Mouse (Mus musculus) embryonic facial prominence, embryonic 13.5 days (tissue): ENCODE measurements around the gene Isyna1. TPM values are rescaled to one million over a fixed set of nuclear protein-coding genes. Genes with fewer than 3 reads are reported as not detected.

Source experiments
- ATAC-seq: fragments of 200-750 bp; cut with Nextera tagmentation; 2 replicates; pipeline ENCODE4 v1.8.0; 2017; ENCODE audit warnings: low read depth; ENCODE audit not compliant: insufficient number of reproducible peaks, insufficient read depth, low FRiP score, low TSS enrichment
- H3K27ac ChIP-seq: fragments of 300-500 bp; sonication (generic); 2 replicates; pipeline ENCODE4 v1.5.1; 2015; ENCODE audit warnings: moderate library complexity, mild to moderate bottlenecking, inconsistent platforms
- H3K27me3 ChIP-seq: fragments of 300-500 bp; sonication (generic); 2 replicates; pipeline ENCODE4 v1.6.1; 2015; ENCODE audit warnings: mild to moderate bottlenecking, inconsistent platforms
- H3K36me3 ChIP-seq: fragments of 300-500 bp; sonication (generic); 2 replicates; pipeline ENCODE4 v1.6.1; 2015; ENCODE audit warnings: mild to moderate bottlenecking, inconsistent platforms
- H3K4me1 ChIP-seq: fragments of 300-500 bp; sonication (generic); 2 replicates; pipeline ENCODE4 v1.6.1; 2015; ENCODE audit warnings: inconsistent platforms
- H3K4me2 ChIP-seq: fragments of 300-500 bp; sonication (generic); 2 replicates; pipeline ENCODE4 v1.6.1; 2015; ENCODE audit warnings: moderate library complexity, mild to moderate bottlenecking, inconsistent platforms
- H3K4me3 ChIP-seq: fragments of 300-500 bp; sonication (generic); 2 replicates; pipeline ENCODE4 v1.5.1; 2015; ENCODE audit warnings: mild to moderate bottlenecking, inconsistent platforms
- H3K9ac ChIP-seq: fragments of 300-500 bp; sonication (generic); 2 replicates; pipeline ENCODE4 v1.6.1; 2015; ENCODE audit warnings: mild to moderate bottlenecking, inconsistent platforms
- H3K9me3 ChIP-seq: fragments of 300-500 bp; sonication (generic); 2 replicates; pipeline ENCODE4 v1.6.1; 2016; ENCODE audit warnings: inconsistent platforms
- WGBS: fragments of 180-500 bp; shearing (Covaris S2); methylation state at CpG from one replicate; pipeline ENCODE4 v1.1.7; 2015; ENCODE audit warnings: mixed read lengths; 5-methylcytosine and 5-hydroxymethylcytosine counted together
- polyA plus RNA-seq: library from polyadenylated mRNA; unstranded; fragments of >200 nt; fragmentation: Nextera tagmentation; extraction: Ambion mirVana; gene quantifications from 2 replicates; pipeline ENCODE4 v1.2.1, GENCODE M21; 2015

Isyna1 gene
- polyA plus RNA-seq, 1 experiment from 2014 or later, result 166 TPM

GRCm38 (mm10) chr8:70614469-70614868 lies 20.3 kb downstream of the Isyna1 start:
- H3K27ac ChIP-seq, result no peak overlapping the region
- H3K9me3 ChIP-seq, result no peaks in the 10 kb centered on the region
- peaks cover 30% of the 10 kb centered on the region for H3K4me1 ChIP-seq
- 0 out of 2 replicates have a peak overlapping the region, but pooled peaks have one; percentile 1 for H3K9ac ChIP-seq
- H3K4me2 ChIP-seq, result no peak overlapping the region
- H3K36me3 ChIP-seq, result no peaks in the 10 kb centered on the region
- no peak for ATAC-seq
- no peak overlapping the region for H3K4me3 ChIP-seq
- 0 out of 2 replicates have a peak, but pooled peaks cover 3% of the 10 kb centered on the region for H3K27me3 ChIP-seq
- WGBS, result 79% methylated on average over 5 of the region's 5 CpGs

- Histone ChIP-seq H3K27ac (no peak overlapping the region), H3K9ac (no peak overlapping the region), H3K27me3 (peaks cover 5% of the 10 kb centered on the region), H3K4me1 (peaks cover 24% of the 10 kb centered on the region), H3K9me3 (no peaks in the 10 kb centered on the region), H3K36me3 (no peaks in the 10 kb centered on the region), H3K4me2 (no peak overlapping the region), H3K4me3 (no peak overlapping the region)
- WGBS, result 88% methylated on average over 8 of the region's 8 CpGs
- ATAC-seq, result no peak
Observed at GRCm38 (mm10) chr8:70615281-70615680, 21.1 kb downstream of the Isyna1 start.

- Histone ChIP-seq H3K27me3 (peaks cover 11% of the 10 kb centered on the region), H3K4me1 (peaks cover 18% of the 10 kb centered on the region), H3K27ac (no peak within 1 kb of the TSS), H3K9ac (no peak within 1 kb of the TSS), H3K4me3 (no peak within 1 kb of the TSS), H3K36me3 (no peaks in the 10 kb centered on the region), H3K4me2 (no peak within 1 kb of the TSS), H3K9me3 (no peaks in the 10 kb centered on the region)
- 78% methylated on average over 3 of the region's 3 CpGs for WGBS
- no peak for ATAC-seq
Observed at GRCm38 (mm10) chr8:70615894-70616293, 21.7 kb downstream of the Isyna1 start, which contains the start of gene Lrrc25. Gene Lrrc25 (plus strand): TSS chr8:70616155.

- ATAC-seq, result no peak
- Histone ChIP-seq H3K4me3 (no peak overlapping the region), H3K27ac (no peak overlapping the region), H3K4me1 (peaks cover 10% of the 10 kb centered on the region), H3K27me3 (peaks cover 15% of the 10 kb centered on the region), H3K4me2 (no peak overlapping the region), H3K9ac (no peak overlapping the region), H3K9me3 (no peaks in the 10 kb centered on the region), H3K36me3 (no peaks in the 10 kb centered on the region)
- 52% methylated on average over 11 of the region's 11 CpGs for WGBS
Observed at GRCm38 (mm10) chr8:70616645-70617044, 22.5 kb downstream of the Isyna1 start.

GRCm38 (mm10) chr8:70617985-70618384 lies 23.8 kb downstream of the Isyna1 start:
- 78% methylated on average over 11 of the region's 11 CpGs for WGBS
- no peaks in the 10 kb centered on the region for H3K9me3 ChIP-seq
- ATAC-seq, result no peak
- 0 out of 2 replicates have a peak overlapping the region, but pooled peaks have one; percentile 28 for H3K9ac ChIP-seq
- H3K4me1 ChIP-seq, result peaks cover 6% of the 10 kb centered on the region
- no peaks in the 10 kb centered on the region for H3K36me3 ChIP-seq
- H3K4me2 ChIP-seq, result no peak overlapping the region
- no peak overlapping the region for H3K4me3 ChIP-seq
- H3K27ac ChIP-seq, result no peak overlapping the region
- H3K27me3 ChIP-seq, result peaks cover 28% of the 10 kb centered on the region

- H3K9me3 ChIP-seq, result no peaks in the 10 kb centered on the region
- H3K4me1 ChIP-seq, result peaks cover 6% of the 10 kb centered on the region
- ATAC-seq, result no peak; the same call in 1 of the 2 replicates
- no peaks in the 10 kb centered on the region for H3K36me3 ChIP-seq
- H3K27ac ChIP-seq, result no peak overlapping the region
- WGBS, result 26% methylated on average over 9 of the region's 9 CpGs
- H3K27me3 ChIP-seq, result peaks cover 31% of the 10 kb centered on the region
- no peak overlapping the region for H3K4me3 ChIP-seq
- no peak overlapping the region for H3K4me2 ChIP-seq
- H3K9ac ChIP-seq, result no peak overlapping the region
Observed at GRCm38 (mm10) chr8:70618888-70619334, 24.7 kb downstream of the Isyna1 start.

- H3K9ac ChIP-seq, result no peak overlapping the region
- WGBS, result 56% methylated on average over 3 of the region's 3 CpGs
- no peak overlapping the region for H3K4me3 ChIP-seq
- H3K9me3 ChIP-seq, result no peaks in the 10 kb centered on the region
- H3K27ac ChIP-seq, result no peak overlapping the region
- no peak for ATAC-seq
- peaks cover 31% of the 10 kb centered on the region for H3K27me3 ChIP-seq
- no peak overlapping the region for H3K4me2 ChIP-seq
- no peaks in the 10 kb centered on the region for H3K36me3 ChIP-seq
- H3K4me1 ChIP-seq, result peaks cover 6% of the 10 kb centered on the region
Observed at GRCm38 (mm10) chr8:70622220-70622619, 28.0 kb downstream of the Isyna1 start.

GRCm38 (mm10) chr8:70625104-70625503 lies 30.9 kb downstream of the Isyna1 start:
- H3K4me2 ChIP-seq, result peak overlapping the region; percentile 24
- WGBS, result 11% methylated on average over 5 of the region's 5 CpGs
- H3K4me3 ChIP-seq, result no peak overlapping the region
- peaks cover 31% of the 10 kb centered on the region for H3K27me3 ChIP-seq
- peaks cover 8% of the 10 kb centered on the region; the same call in 1 of the 2 replicates for H3K4me1 ChIP-seq
- H3K9me3 ChIP-seq, result no peaks in the 10 kb centered on the region
- no peak for ATAC-seq
- no peak overlapping the region for H3K27ac ChIP-seq
- H3K9ac ChIP-seq, result peak overlapping the region; percentile 56; the same call in 1 of the 2 replicates
- H3K36me3 ChIP-seq, result no peaks in the 10 kb centered on the region

GRCm38 (mm10) chr8:70627041-70627440 lies 32.9 kb downstream of the Isyna1 start:
- no peak for ATAC-seq
- no peak overlapping the region for H3K27ac ChIP-seq
- WGBS, result 87% methylated on average over 5 of the region's 5 CpGs
- no peak overlapping the region for H3K9ac ChIP-seq
- peaks cover 27% of the 10 kb centered on the region for H3K27me3 ChIP-seq
- no peak overlapping the region for H3K4me2 ChIP-seq
- no peaks in the 10 kb centered on the region for H3K9me3 ChIP-seq
- no peak overlapping the region for H3K4me3 ChIP-seq
- H3K4me1 ChIP-seq, result peaks cover 20% of the 10 kb centered on the region; the same call in 1 of the 2 replicates
- no peaks in the 10 kb centered on the region for H3K36me3 ChIP-seq

- ATAC-seq, result no peak
- 59% methylated on average over 7 of the region's 7 CpGs for WGBS
- Histone ChIP-seq H3K36me3 (no peaks in the 10 kb centered on the region), H3K4me1 (peaks cover 25% of the 10 kb centered on the region), H3K27ac (no peak overlapping the region), H3K4me2 (peak overlapping the region; percentile 73), H3K4me3 (peak overlapping the region; percentile 54), H3K27me3 (peaks cover 19% of the 10 kb centered on the region), H3K9ac (peak overlapping the region; percentile 70), H3K9me3 (no peaks in the 10 kb centered on the region)
Observed at GRCm38 (mm10) chr8:70628986-70629490, 34.9 kb downstream of the Isyna1 start.

- Histone ChIP-seq H3K9me3 (no peaks in the 10 kb centered on the region), H3K9ac (peak overlapping the region; percentile 70), H3K27ac (peak overlapping the region; percentile 55; the same call in 1 of the 2 replicates), H3K27me3 (peaks cover 19% of the 10 kb centered on the region), H3K4me1 (peaks cover 31% of the 10 kb centered on the region), H3K4me2 (peak overlapping the region; percentile 73), H3K4me3 (peak overlapping the region; percentile 54), H3K36me3 (no peaks in the 10 kb centered on the region)
- peak; percentile 87 for ATAC-seq
- WGBS, result under 1% methylated on average over 60 of the region's 60 CpGs
Observed at GRCm38 (mm10) chr8:70629574-70630531, 35.7 kb downstream of the Isyna1 start.
